Mouse (Mus musculus): ENCODE data around the gene Stab2. TPM values are rescaled to one million over a fixed set of nuclear protein-coding genes. Genes with fewer than 3 reads are reported as not detected.

The Stab2 gene
- total RNA-seq, 2 experiments from 2014 or later = 16.2 to 22.3 TPM

- peak; percentile 15 for DNase-seq
Observed at GRCm38 (mm10) chr10:86989838-86990237, 18.0 kb downstream of the Stab2 start.

GRCm38 (mm10) chr10:86976001-86976726 lies 31.7 kb downstream of the Stab2 start:
- peak; percentile 64 for DNase-seq

- DNase-seq = no peak
Observed at GRCm38 (mm10) chr10:86973276-86973675, 34.5 kb downstream of the Stab2 start.

GRCm38 (mm10) chr10:86972503-86972826 lies 35.4 kb downstream of the Stab2 start:
- peak; percentile 12 for DNase-seq

GRCm38 (mm10) chr10:86971680-86972502 lies 35.9 kb downstream of the Stab2 start:
- DNase-seq = peak; percentile 86

- DNase-seq = no peak
Observed at GRCm38 (mm10) chr10:86969346-86969745, 38.5 kb downstream of the Stab2 start.

GRCm38 (mm10) chr10:86961542-86962466 lies 46.0 kb downstream of the Stab2 start:
- no peak for DNase-seq

- no peak for DNase-seq
Observed at GRCm38 (mm10) chr10:86955299-86955698, 52.5 kb downstream of the Stab2 start.

- DNase-seq = no peak
Observed at GRCm38 (mm10) chr10:86952696-86953095, 55.1 kb downstream of the Stab2 start.

GRCm38 (mm10) chr10:86950806-86951205 lies 57.0 kb downstream of the Stab2 start:
- no peak for DNase-seq

- no peak for DNase-seq
Observed at GRCm38 (mm10) chr10:86949886-86950285, 57.9 kb downstream of the Stab2 start.

GRCm38 (mm10) chr10:86947541-86947940 lies 60.3 kb downstream of the Stab2 start:
- DNase-seq = peak; percentile 9

- DNase-seq = no peak
Observed at GRCm38 (mm10) chr10:86940591-86940990, 67.2 kb downstream of the Stab2 start.

- no peak for DNase-seq
Observed at GRCm38 (mm10) chr10:86934376-86934775, 73.4 kb downstream of the Stab2 start.

- no peak for DNase-seq
Observed at GRCm38 (mm10) chr10:86933906-86934305, 73.9 kb downstream of the Stab2 start.

GRCm38 (mm10) chr10:86933180-86933695 lies 74.6 kb downstream of the Stab2 start:
- no peak for DNase-seq

GRCm38 (mm10) chr10:86923602-86924001 lies 84.2 kb downstream of the Stab2 start:
- DNase-seq = no peak

- DNase-seq = no peak
Observed at GRCm38 (mm10) chr10:86915595-86915994, 92.2 kb downstream of the Stab2 start.

GRCm38 (mm10) chr10:86908562-86908961 lies 99.3 kb downstream of the Stab2 start:
- DNase-seq = no peak

- DNase-seq = no peak
Observed at GRCm38 (mm10) chr10:86907043-86907442, 100.8 kb downstream of the Stab2 start.

- DNase-seq = no peak
Observed at GRCm38 (mm10) chr10:86895531-86895930, 112.3 kb downstream of the Stab2 start.

GRCm38 (mm10) chr10:86891066-86891465 lies 116.8 kb downstream of the Stab2 start:
- DNase-seq = no peak

Measured in adrenal gland, postnatal 10 days (tissue).